Mouse (Mus musculus) erythroid progenitor cell, adult 5-6 weeks (primary cell): ENCODE data around the gene Cd79b. TPM values are rescaled to one million over a fixed set of nuclear protein-coding genes. Genes with fewer than 3 reads are reported as not detected.
"Not testable (repeated sequence)": the region's sequence is repeated elsewhere in the genome, so short reads cannot be mapped to it uniquely, and the experiment has no call there.

Source experiments
- ATAC-seq: replicated peaks from 2 replicates; pipeline ENCODE4 v1.8.0; 2016; ENCODE audit warnings: moderate number of reproducible peaks, mild to moderate bottlenecking, moderate TSS enrichment, inconsistent platforms; ENCODE audit not compliant: poor library complexity, low FRiP score, severe bottlenecking
- total RNA-seq, 2 experiments: library from RNA; stranded (forward) in 1 of 2; stranded (reverse) in 1 of 2; fragments of 150-400 nt in 1 of 2; fragments of 186-747, 209-891 nt in 1 of 2; gene quantifications; 2 replicates each; pipeline versions ENCODE4 v1.2.3 to v1.2.4; 2015 to 2017; ENCODE audit warnings: low replicate concordance in 2 of 2

The Cd79b gene
- 110 and 129 TPM in 2 replicates for total RNA-seq (2015; ENCODE audit: low replicate concordance)
- total RNA-seq (2017; ENCODE audit: low replicate concordance) = 29.3 and 46.0 TPM in 2 replicates

DNA sequence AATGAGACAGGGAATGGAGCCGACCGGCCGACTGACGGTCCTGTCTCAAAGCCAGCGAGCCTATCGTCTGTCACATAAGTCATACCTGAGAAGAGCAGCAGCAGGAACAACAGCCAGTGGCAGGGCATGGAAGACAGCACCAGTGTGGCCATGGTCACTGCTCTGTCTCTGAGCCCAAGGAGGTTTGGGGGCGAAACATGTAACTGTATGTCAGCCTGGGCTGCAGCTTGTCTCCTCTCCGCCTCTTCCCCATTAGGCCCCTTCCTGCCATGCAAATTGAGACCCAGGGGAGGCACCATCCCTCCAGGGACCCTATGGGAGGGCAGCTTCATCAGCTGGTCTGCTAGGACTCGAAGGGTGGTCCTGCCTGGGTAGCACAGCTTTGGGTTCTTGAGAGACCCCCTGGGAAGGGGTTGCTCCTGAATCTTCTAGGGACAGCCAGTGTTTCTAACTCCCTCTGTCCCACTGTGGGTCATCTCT is at the start of gene Cd79b:
Cd79b (minus strand) TSS at position 430 of the 480 bp plus-strand sequence.
- no peak for ATAC-seq

DNA sequence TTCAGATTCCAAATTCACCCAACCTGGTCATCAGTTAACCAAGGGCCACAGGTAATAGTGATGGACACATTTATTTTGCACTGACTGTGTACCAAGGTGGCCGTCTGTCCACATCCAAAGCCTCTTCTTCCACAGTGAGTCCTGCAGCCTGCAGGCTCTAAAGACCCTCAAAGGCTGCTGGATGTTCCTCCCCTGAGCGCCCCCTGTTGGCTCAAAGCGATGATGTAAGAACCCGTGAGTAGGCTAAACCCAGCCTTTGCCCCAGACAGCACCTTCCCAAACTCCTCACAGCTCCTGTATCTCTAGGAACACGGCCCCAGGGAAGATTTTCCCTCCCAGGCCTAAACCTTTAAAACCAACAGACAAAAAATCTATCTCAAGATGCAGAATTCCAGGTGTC is 44.8 kb upstream of the Cd79b start:
- no peak for ATAC-seq

DNA sequence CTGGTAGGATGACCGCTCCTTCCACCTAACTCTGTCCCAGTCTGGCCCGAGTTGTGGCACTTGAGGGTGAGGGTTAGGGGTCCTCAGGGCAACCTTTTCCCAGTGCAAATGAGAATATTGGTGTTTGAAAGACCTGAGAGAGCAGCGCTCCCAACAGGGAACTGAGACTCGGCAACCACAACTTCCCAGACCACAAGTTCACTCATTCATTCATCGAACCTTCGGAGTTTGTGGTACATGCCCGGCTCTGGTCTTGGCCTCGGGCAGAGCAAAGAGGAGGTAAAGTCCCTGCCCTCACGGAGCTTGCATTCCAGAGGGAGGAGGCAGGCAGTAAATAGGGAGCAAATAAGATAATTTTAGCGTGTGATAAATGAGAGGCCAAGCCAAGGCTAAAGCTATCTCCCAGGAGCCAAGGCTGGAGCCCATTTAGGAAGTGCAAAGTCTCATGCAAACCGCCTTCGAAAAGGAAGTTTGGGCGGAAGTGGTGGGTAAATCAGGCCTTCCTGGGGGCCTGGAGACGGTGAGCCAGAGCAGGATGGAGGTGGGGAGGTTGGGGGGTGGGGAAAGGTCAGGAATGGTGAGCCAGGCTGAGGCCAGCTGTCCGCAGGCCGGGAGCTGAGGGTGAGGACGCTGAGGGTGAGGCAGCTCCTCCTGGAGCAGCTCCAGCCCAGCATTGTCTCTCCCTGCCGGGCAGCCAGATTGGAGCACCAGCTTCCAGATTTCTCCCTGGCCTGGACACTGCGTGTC is 41.0 kb upstream of the Cd79b start:
- no peak for ATAC-seq

DNA sequence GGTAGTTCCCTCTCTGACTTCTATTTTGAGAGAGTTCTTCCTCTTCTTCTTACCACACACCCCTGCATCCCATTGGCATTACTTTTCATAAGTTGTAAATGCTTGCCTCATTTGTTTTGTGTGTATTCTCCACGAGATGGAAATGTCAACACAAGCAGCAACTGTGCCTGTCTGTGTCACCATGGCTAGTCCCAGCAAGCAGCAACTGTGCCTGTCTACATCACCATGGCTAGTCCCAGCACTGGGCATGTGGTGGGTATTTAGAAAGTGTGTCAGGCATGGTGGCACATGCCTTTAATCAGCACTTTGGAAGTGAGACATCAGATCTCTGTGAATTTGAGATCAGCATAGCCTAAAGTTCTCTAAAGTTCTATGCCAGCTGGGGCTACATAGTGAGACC is 39.6 kb upstream of the Cd79b start:
- no peak for ATAC-seq

DNA sequence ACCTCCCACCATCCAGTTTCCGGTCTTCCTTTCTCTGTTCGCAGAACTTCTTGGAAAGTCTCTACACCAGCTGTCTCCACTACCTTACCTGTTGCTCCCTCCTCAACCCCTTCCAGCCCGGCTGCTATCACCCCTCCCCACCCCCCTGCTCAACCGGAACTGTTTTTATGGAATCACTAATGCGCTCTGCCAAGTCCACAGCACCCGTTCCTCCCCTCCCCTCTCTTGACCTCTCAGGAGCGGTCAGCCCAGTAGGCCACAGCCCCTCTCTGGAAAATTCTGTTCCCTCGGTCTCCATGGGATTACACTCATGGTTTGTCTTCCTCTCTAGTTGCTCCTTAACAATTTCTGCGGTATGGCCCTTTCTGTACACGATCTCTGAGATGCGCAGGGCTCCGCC is 38.6 kb upstream of the Cd79b start, which contains the start of gene Scn4a:
Scn4a (minus strand) TSS at position 101 of the 400 bp plus-strand sequence.
- no peak for ATAC-seq

DNA sequence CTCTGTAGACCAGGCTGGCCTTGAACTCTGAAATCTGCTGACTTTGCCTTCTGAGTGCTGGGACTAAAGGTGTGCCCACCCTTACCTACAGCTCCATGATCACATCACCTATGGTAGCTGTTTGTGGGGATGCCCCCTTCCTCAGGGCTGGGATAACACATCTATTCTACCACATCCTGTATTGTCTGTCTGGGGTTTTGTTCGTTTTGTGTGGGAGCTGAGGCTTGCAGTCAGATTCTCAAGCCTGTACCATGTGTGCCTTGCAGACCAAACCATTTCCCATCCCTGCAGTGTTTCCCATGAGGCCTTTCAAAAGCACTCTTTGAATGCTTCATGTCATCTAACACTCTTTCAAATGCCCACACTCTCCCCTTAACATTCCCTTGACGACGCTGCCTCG is 37.4 kb upstream of the Cd79b start:
- ATAC-seq = no peak

DNA sequence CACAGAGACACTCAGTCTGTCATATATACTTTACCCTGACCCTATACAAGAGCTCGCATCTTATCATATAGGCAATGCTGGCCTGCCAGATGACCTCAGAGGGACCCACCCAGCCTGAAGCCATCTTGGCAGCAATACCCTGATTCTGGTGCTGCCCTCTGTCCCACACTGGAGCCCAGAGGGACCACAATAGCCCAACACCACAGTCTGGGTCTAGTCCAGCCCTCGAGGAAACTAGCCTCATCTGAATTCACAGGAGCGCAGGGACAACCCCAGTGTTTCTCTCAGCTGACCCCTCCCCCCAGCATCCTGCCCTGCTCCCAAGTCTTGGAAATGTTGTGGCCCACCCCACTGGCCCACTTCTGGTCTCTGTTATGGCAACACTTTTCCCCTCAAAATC is 36.7 kb upstream of the Cd79b start:
- no peak for ATAC-seq

DNA sequence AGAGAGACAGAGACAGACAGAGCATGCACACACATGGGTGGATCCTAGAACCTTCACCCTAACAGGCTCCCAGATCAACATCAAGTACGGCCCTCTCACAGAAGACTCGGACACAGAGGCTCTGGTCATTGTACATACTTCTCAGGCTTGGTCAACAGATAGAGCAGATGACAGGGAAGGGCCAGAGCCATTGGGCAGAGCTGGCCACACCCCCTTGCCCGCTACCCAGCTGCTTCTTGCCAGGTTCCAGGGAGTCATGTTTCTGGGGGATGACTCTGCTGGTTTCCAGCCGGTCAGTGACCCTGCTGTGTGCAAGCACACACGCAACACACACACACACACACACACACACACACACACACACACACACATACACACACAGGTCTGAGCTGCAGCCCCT is 36.3 kb upstream of the Cd79b start:
- ATAC-seq = no peak

DNA sequence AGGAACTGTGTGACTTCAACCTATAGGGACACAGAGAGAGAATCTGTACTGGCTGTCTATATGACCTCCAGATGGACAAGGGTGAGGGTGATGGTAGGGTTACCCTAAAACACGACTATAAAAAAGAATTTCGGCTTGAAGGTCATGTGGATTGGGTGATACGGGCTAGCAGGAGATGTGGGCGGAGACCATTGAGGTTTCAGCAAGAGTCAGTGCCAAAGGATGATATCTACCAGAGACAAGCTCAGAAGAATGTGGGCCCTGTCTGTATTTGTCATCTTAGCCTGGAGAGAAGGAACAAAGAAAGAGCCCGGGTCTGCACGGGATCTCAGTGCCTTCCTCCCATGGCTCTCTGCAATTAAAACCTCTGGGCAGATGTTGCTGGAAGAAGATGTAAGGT is 35.2 kb upstream of the Cd79b start:
- no peak for ATAC-seq

DNA sequence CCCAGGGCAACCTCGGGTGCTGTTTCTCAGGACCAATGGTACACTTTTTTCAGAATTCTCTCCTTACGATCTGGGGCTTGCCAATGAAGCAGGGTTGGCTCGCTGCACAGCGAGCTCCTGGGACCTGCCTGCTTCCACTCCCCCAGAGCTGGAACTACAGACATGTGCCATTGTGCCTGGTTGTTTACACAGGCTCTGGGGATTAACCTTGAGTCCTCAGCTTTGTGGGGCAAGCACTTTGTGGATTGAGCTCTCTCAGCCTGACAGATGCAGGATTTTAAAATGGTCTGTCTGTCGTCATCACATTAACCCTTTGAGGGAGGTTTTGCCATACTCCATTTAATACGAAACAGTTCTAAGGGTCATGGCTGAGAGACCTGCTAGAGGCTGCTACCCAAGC is 30.3 kb upstream of the Cd79b start:
- no peak for ATAC-seq

DNA sequence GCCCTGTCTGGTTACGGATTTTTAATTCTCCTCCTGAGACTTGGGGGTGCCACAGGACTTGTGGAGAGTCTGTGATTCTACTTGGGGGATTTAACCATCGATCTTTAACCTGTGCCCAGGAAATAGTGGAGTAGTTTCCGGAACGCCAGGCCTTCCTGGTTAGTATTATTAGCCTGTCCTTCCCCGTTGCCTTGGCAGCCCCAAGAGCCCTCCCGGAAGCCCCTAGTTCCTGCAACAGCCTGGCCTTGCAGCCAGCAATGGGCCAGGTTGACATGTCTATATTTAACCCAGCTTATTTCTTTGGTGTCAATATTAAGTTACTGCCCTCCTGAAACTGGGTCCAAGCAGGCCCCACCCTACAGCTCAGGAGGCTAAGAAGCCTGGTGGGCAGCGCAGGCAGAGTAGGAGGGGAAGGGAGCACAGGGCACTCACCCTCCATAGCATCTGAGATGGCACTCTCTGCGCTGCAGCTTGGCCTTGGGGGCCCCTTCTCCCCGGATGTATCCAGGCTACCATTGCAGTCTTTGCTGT is 26.5 kb upstream of the Cd79b start:
- no peak for ATAC-seq

DNA sequence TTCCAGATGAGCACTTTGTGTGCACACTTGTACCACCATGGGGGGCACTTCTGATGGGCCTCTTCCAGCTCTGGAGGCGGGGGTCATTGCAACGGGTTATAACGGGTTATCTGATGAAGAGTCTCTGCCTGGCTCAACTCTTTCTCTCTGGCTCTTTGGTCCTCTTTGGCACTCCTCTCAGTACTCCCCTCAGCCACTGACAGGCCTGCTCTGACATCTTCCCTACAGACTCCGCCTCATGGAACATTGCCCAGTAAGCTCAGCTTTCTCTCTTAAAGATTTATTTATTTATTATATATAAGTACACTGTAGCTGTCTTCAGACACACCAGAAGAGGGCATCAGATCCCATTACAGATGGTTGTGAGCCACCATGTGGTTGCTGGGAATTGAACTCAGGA is 24.8 kb upstream of the Cd79b start:
- ATAC-seq = not testable (repeated sequence)

DNA sequence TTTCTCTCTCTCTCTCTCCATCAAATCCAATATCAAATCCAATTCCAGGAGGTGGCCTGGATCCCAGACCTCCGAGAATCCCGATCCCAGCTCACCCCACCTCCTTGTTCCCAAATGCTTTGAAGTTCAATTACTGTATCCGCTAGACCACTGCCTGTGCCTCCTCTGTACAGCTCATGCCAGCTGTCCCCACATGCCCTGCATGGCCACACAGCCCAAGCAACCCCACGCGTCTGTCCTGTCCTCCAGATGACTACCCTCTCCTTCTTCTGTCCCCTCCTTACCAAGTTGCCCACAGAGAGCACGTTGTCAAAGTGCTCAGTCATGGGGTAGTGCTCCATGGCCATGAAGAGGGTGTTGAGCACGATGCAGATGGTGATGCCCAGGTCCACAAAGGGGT is 24.3 kb upstream of the Cd79b start:
- no peak for ATAC-seq

DNA sequence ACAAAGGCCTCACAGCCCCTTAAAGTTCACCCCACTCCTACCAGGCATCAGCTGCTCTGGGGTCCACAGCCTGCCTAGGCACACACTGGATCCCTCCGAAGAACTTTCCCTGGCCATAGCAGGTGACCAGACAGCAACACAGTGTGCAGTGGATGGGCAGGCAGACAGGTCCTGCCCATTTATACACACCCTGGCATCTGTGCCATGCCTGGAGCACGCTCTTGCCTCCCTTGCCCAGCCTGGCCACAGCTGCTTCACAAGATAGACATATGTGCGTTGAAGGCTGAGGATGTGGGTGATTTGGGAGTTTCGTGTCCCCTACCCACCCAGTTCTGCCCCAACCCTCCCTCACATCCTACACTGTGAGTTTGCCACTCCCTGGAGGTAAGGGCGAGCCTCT is 23.5 kb upstream of the Cd79b start:
- ATAC-seq = no peak

DNA sequence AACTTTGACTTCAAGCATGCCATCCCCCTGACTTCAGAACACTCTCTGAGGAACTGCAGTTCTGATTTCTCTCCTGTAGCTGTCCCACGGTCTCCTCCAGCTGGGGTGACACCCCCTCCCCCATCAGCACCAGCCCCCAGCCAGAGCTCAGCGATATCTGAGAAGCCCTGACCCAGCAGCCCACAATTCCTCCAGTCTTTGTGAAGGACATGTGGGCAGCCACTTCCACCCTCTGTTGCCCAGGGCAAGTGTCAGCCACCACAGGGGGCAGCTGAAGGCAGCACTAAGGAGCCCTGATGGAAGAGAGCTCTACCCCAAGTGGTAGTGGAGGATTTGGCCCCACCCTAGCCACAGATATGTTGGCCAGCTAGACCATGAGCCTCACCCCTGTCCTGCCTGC is 19.5 kb upstream of the Cd79b start:
- ATAC-seq = no peak

DNA sequence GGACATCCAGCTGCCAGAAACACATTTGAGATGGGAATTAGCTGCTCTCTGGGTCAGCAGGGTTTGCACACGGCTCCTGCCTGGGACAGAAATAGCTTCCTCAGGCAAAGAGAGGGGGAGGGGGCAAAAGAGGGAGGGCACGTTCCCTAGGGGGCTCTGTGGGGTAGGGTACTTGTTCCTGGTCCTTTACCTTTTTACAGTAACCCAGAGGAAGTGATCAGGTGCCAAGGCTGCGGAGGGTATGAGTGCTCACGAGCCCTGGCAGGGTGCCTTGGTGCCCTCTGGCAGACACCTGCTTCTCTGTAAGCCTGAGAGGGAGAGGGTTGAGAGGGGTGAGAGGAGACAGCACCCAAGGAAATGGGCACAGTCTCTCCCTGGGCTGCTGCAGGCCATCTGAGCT is 17.9 kb upstream of the Cd79b start:
- no peak for ATAC-seq

DNA sequence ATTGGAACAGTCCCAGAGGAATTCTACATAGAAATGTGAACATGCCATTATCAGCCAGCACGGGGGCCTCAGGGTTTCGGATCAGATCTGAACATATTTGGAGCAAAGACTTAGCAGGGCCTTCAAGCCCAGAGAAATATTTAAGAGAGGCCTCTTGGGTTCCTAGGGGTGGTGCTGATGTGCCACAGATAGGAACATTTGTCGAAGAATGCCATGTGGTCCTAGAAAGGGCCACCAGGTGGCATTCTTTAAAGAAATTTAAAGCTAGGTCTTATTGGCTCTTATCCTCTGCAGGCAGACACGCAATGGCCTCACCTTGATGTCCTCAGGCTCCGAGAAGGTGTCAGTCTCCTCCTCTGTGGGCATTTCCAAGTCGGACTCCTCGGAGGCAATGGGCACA is 15.1 kb upstream of the Cd79b start:
- ATAC-seq = no peak

DNA sequence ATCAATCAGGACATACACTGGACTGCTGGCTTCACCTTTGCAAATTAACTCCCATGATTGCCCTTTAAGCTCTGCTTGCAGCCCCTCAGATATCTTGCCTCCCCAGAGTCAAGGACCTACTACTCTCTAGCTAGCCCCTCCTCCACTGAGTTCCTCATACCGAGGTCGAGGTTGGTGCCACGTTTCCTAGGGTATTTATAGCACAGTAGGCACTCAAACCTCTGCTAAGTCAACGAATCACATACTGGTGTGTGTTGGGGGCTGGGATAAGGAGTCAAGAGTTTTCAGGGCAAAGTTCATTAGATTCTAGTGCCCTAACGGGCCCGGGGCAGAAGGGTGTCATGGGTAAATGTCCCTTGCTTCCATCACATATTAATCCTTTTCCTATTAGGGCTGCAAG is 14.6 kb upstream of the Cd79b start:
- ATAC-seq = no peak

DNA sequence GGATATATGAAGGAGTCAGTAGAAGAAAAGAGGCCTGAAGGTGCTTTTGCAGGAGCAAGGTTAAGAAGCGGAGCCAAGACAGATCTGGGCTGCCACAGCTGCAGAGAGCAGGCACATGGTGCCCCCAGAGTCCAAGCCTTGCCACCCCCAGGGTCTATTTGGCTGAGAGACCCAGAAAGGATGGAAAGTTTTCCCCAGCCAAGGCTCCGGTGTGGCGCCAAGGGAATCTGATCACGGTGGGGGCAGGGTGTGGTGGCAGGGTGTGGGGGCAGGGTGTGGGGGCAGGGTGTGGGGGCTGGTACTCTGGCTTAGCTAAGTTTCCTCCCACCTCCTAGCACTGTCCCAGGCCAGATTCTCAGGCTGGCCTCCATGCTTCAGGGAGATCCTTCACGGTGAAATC is 14.0 kb upstream of the Cd79b start:
- ATAC-seq = no peak

DNA sequence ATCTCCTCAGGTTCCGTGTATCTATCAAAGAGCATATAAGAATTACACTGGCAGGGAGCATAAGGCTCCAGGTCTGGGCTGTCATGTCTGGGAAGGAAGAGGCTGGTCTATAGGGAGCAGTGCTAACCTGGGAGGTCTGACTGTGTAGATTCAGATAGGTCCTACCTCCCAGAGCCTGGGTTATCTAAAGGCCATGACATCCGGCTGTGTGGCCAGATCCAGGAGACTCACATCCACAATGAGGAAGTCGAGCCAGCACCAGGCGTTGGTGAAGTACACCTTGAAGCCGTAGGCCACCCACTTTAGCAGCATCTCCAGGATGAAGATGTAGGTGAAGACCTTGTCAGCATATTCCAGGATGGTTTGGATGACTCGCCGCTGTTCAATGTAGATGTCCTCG is 11.9 kb upstream of the Cd79b start:
- no peak for ATAC-seq

DNA sequence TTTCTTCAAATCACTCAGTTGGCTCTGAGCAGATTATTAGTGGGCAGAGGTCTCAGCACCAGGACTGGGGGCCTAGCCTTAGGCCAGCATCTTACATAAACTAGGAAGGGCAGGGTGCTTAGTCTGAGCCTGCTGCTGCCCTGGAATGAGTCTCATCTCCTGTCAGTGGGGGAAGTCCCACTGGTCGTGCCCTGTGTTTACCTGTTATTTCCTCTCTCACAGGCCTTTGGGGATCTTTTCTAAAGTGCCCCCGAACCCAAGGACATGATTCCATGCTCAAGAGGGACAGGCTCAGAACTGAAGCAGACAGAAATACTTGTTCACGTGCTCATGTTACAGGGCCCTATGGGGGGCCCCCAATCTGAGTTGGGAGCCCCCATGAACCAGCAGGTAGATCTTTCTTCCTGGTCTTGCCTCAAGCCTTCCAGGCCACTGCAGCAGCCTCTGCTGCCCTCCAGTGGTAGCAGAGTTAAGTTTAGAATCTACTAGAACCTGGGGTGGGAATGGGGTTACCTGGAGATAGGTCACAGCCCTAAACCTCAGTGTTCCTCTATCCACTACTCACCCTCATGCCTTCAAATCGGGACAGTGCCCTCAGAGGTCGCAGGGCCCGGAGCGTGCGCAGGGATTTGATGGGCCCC is 11.1 kb upstream of the Cd79b start:
- no peak for ATAC-seq
